Mouse (Mus musculus) testis, adult 2 months (tissue): ENCODE measurements at regions not wholly inside any gene's neighbourhood (a gene's known extent, or its start where the extent isn't known, plus 50 kb on each side); places are given as distances from the start of the nearest gene placed in this dataset.

Experiments used
- H3K27ac ChIP-seq: fragments of 200-500 bp; 2 replicates; pipeline ENCODE4 v1.5.1; 2012; ENCODE audit warnings: low read depth, low read length; ENCODE audit not compliant: control insufficient read depth, insufficient read depth
- H3K27me3 ChIP-seq: fragments of 200-500 bp; 2 replicates; pipeline ENCODE4 v1.6.1; 2012; ENCODE audit warnings: mild to moderate bottlenecking, low read length, moderate library complexity; ENCODE audit not compliant: control insufficient read depth, insufficient read depth
- H3K36me3 ChIP-seq: fragments of 200-500 bp; 2 replicates; pipeline ENCODE4 v1.6.1; 2012; ENCODE audit warnings: mild to moderate bottlenecking, low read length; ENCODE audit not compliant: control insufficient read depth, insufficient read depth
- H3K4me1 ChIP-seq: fragments of 200-500 bp; 2 replicates; pipeline ENCODE4 v1.6.1; 2012; ENCODE audit warnings: low read length; ENCODE audit not compliant: control insufficient read depth, insufficient read depth
- H3K4me3 ChIP-seq: fragments of 200-500 bp; 2 replicates; pipeline ENCODE4 v1.5.1; 2012; ENCODE audit warnings: low read depth, mild to moderate bottlenecking, low read length, moderate library complexity, mixed read lengths; ENCODE audit not compliant: control insufficient read depth
- CTCF ChIP-seq: fragments of 200-500 bp; IDR thresholded peaks from 2 replicates; pipeline ENCODE4 v1.5.1; 2012; ENCODE audit warnings: low read depth, mild to moderate bottlenecking, inconsistent platforms, low read length, moderate library complexity; ENCODE audit not compliant: control insufficient read depth, insufficient read depth, insufficient replicate concordance
- POLR2A ChIP-seq: fragments of 200-500 bp; IDR thresholded peaks from 2 replicates; pipeline ENCODE4 v1.6.1; 2012; ENCODE audit warnings: low read depth, mild to moderate bottlenecking, inconsistent platforms, low read length, moderate library complexity; ENCODE audit not compliant: control insufficient read depth

DNA sequence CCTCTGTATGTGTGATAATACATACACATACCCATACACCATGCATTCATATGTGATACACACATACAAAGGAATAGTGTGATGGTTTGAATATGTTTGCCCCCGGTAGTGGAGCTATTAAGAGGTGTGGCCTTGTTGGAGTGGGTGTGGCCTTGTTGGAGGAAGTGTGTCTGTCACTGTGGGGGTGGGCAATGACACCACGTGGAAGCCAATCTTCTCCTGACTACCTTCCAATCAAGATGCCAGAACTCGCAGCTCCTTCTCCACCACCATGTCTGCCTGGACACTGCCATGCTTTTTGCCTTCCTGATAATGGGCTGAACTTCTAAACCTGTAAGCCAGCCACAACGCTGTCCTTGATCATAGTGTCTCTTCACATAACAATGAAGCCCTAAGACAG, 86.1 kb upstream of the Pabpc6 start:
- H3K4me3 ChIP-seq = no peak overlapping the region
- H3K27ac ChIP-seq = no peak overlapping the region
- no peaks in the 10 kb centered on the region for H3K27me3 ChIP-seq
- H3K36me3 ChIP-seq = no peaks in the 10 kb centered on the region
- peaks cover 3% of the 10 kb centered on the region; the same call in 1 of the 2 replicates for H3K4me1 ChIP-seq
- TF ChIP-seq CTCF (no peak), POLR2A (no peak)

DNA sequence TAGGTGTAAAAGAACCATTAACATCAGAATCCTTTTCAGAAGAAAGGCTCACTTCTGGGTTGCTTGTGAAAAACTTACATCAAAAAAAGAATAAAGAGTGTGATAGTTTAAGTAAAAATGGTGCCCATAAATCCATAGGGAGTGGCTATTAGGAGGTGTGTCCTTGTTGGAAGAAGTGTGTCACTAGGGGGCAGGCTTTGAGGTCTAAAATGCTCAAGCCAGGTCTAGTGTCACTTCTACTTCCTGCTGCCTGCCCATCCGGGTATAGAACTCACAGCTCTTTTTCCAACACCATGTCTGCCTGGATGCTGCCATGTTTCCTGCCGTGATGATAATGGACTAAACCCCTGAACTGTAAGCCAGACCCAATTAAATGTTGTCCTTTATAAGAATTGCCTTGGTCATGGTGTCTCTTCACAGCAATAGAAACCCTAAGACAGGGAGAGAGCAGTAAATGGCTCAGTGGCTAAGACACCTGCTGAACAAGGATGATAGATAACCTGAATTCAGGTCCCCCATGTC, 85.4 kb upstream of the Pabpc6 start:
- Histone ChIP-seq H3K4me3 (no peak overlapping the region), H3K27ac (no peak overlapping the region), H3K36me3 (no peaks in the 10 kb centered on the region), H3K4me1 (peaks cover 3% of the 10 kb centered on the region; the same call in 1 of the 2 replicates), H3K27me3 (no peaks in the 10 kb centered on the region)
- no peak for TF ChIP-seq CTCF
- TF ChIP-seq POLR2A = no peak

DNA sequence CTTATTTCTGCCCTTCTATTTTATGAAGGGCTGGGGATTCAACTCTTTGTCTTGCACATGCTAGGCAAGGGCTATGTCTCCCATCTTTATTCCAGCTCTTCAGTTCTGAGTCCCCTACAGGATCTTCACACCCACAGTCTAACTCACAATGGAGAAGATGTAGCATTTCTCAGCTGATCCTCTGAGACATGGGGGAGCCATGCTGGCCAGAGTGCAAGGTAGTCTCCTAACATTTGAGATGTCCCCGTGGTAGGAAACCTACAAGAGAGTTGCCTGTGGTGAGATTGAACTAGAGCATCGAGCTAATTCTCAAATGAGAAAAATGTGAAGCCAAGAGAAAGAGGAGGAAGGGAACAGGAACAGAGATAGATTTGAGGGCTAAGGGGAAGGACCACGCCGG, 83.3 kb upstream of the Pabpc6 start:
- peaks cover 3% of the 10 kb centered on the region; the same call in 1 of the 2 replicates for H3K4me1 ChIP-seq
- TF ChIP-seq POLR2A (no peak), CTCF (no peak)
- H3K27ac ChIP-seq = no peak overlapping the region
- H3K4me3 ChIP-seq = no peak overlapping the region
- no peaks in the 10 kb centered on the region for H3K27me3 ChIP-seq
- H3K36me3 ChIP-seq = no peaks in the 10 kb centered on the region

DNA sequence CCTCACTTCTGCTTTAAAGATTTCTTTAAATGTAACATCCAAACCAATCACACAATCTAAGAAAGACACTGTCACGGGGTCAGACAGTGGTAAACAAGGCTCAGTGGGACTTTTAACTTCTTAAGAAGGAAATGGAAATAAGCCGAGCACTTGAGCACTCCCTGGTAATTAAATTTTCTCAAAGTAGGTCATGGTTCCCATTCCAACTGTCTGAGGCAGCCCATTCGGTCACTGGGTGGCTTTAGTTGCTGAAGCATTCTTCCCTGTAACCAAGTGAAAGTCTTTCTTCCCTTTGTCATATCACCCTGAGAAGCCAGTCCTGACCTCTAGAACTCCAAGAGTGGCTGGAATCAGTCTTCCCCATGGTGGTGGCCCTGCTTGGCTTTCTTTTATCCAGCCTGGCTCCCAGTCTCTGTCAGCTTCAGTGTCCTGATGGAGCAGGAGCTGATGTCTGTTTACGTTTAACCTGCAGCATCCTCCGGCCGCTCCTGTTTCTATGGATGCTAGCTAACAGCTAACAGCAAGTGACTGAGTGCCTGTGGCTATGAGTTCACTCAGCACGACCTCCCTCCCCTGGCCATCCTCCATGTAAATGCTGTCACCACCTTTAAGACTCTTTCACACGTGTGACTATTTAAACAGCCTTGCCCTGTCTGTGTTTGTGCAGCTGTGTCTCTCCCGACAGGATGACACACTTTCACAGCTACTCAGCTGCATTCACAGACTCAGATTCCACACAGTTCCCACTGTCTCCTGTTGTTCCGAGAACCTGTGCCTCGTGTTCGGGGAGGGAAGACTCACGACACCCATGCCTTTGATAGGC, 82.0 kb upstream of the Pabpc6 start:
- no peak for TF ChIP-seq POLR2A
- no peak for TF ChIP-seq CTCF
- Histone ChIP-seq H3K27me3 (no peaks in the 10 kb centered on the region), H3K4me1 (peaks cover 1% of the 10 kb centered on the region; the same call in 1 of the 2 replicates), H3K4me3 (no peak overlapping the region), H3K27ac (no peak overlapping the region), H3K36me3 (no peaks in the 10 kb centered on the region)

DNA sequence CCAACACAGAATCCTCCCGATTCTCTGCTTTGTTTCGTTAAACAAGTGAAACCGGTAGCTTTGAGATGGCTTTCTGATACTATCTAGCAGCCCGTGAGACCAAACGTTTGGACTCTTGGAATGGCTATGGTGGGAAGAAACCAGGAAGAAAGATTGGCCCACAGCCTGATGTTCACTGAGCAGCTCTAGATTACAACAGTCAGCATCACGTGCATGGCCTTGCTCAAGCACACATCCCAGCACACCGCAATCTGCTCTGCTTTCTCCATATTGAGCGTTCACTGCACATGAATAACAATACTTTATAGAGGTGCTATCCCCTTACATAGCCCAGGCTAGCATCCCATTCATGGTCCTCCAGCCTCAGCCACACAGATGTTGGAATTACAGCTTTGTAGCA, 80.5 kb upstream of the Pabpc6 start:
- no peaks in the 10 kb centered on the region for H3K4me1 ChIP-seq
- no peak overlapping the region for H3K27ac ChIP-seq
- no peaks in the 10 kb centered on the region for H3K27me3 ChIP-seq
- no peak for TF ChIP-seq POLR2A
- no peak overlapping the region for H3K4me3 ChIP-seq
- no peaks in the 10 kb centered on the region for H3K36me3 ChIP-seq

DNA sequence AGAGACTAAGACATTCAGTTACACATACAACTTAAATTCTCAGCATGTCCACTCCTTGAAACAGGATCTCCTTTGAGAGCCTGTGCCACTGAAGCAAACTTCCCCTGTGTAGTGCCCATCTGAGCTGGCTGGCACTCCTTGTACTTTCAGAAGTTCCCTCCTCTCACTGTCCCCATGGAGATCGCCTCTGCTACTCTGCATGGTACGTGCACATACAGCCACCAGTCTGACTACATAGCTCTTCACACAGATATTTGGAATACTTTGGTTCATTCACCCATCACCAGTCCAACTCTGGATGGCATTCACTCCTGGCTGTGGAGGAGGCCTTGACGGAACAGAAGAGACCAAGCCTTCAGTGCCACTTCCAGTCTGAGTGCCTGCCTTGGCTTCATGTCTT, 79.8 kb upstream of the Pabpc6 start:
- Histone ChIP-seq H3K36me3 (no peaks in the 10 kb centered on the region), H3K27me3 (no peaks in the 10 kb centered on the region), H3K4me1 (no peaks in the 10 kb centered on the region), H3K4me3 (no peak overlapping the region), H3K27ac (no peak overlapping the region)
- no peak for TF ChIP-seq POLR2A
- TF ChIP-seq CTCF = no peak

DNA sequence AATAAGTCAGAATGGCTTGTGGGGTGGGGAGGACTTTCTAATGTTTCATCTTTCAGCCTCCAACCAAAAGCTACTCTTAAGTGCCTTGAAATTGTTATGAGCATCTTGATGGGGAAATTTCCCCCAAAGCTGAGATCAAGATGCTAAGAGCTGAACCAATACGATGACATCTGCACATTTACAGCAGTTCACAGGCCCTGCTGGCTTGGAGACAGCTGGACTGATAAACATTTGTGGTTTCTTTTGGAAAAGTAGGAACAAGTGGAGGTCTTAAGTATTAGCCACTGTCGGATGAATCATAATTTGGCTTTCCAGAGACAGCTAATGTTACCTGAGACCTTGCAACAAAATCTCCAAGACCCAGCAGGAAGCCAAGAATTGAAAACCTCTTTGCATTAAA, 78.4 kb upstream of the Pabpc6 start:
- Histone ChIP-seq H3K4me1 (no peaks in the 10 kb centered on the region), H3K4me3 (no peak overlapping the region), H3K36me3 (no peaks in the 10 kb centered on the region), H3K27me3 (no peaks in the 10 kb centered on the region), H3K27ac (no peak overlapping the region)
- TF ChIP-seq POLR2A = no peak

DNA sequence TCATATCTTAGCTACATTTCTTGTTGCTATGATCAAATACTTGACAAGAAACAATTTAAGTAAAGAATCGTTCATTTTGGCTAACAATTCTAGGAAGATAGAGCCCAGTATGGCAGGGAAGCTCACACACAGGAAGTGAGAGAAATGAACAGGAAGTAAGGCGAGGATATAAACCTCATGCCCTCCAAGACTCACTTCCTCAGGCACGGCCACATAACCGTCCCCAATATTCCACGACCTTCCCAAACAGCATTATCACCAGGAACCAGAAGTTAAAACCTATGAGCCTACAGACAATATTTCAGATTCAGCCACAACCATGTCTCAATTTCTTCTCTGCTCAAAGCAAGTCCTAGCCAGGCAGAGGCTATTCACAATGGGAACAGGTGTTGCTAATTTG, 73.8 kb upstream of the Pabpc6 start:
- Histone ChIP-seq H3K4me1 (no peaks in the 10 kb centered on the region), H3K36me3 (no peaks in the 10 kb centered on the region), H3K4me3 (no peak overlapping the region), H3K27me3 (no peaks in the 10 kb centered on the region), H3K27ac (no peak overlapping the region)
- TF ChIP-seq POLR2A (no peak), CTCF (no peak)
